Mouse (Mus musculus): Measurements from ENCODE around the gene Ms4a18.

GRCm38 (mm10) chr19:11017251-11017650 is 580 bp downstream of the Ms4a18 start:
- no peak for TF ChIP-seq CTCF (IDR thresholded peaks at IDR 0.05; ENCODE audit: low read depth)
- no peak for TF ChIP-seq EP300 (IDR thresholded peaks at IDR 0.05; ENCODE audit: low read depth)
